Mouse (Mus musculus) mouse embryonic stem cell (cell line): ENCODE measurements around the gene Rhox2h.
"Not testable (repeated sequence)": the region's sequence is repeated elsewhere in the genome, so short reads cannot be mapped to it uniquely, and the experiment has no call there.

Experiments
- in situ Hi-C, 2 experiments: fragments of 300-500 bp; cut with MboI; formaldehyde crosslinking; loops; 1 replicate in 1 of 2; 3 replicates in 1 of 2; pipeline ENCODE4 v1.14.3; 2019 to 2020; ENCODE audit warnings: low sequenced_read_pairs in 2 of 2, low pct_unique_long_range_greater_than_20kb in 1 of 2, mixed read lengths in 1 of 2; ENCODE audit not compliant: unreplicated experiment in 1 of 2

Rhox2h gene

DNA sequence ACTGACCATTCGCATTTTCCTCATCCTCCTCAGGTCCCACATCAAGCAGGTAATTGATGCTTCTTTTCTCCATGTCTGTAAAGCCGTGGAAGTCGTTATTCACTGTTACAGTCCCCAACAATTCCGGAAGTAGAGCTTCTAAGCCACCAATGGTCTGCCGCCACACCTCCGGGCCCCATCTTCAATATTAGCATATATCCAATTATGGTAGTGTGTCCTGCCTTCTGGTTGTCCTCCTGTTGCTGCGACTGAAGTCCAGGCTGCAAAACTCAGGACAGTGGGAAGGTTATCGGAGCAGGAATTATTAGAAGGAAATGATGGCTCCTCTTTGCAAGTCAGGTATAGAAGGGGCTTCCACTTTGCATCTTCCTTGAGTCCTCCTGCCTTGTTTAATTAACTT lies at the start of gene Rhox2h:
Gene Rhox2h, minus strand, starts transcription at position 101 of the 400 bp plus-strand sequence.
- in situ Hi-C loops = not testable (repeated sequence)

DNA sequence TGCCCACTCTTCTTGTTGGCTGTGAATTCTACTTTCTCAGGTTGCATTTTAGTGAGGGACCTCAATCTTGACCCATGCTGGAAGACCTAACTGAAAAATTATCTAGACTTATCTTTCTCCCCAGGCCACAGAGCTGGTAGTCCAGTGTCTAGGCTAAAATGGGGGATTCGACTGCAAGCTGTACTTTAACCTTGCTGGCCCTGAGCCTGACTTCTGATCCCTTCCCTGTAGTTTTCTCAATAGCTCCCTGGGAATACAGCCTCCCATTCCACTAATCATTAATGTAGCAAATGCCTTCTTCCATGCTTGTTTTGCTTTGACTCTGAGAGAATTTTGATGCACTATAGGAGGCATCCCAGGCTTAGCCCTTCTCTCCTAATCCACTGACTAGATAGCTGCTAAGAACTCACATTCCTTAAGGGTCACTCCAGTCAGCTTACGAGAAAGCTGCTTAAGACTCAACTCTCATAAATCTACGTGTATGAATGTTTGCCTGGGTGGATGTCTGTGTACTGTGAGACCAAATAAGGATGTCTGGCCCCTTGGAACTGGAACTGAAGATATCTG lies 28.8 kb upstream of the Rhox2h start:
- in situ Hi-C loops = no loop called here

DNA sequence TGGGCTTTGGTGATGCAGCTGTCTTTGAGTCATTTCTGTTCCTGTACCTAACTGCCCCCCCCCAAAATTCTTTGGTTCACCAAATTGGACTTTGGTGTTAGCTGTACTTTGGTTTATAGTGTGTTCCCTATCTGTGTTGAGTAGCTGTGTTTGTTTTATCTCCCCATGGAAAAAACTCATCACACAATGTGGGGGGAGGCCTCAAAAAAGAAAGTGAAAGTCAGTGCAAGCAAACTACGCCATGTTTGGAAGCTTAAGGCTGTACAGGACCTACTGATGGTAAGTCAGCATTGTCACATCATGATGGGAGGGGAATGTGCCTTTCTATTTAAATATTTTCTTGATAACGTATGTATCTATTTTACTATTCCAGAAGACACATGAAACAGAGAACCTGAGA lies 19.2 kb upstream of the Rhox2h start:
- in situ Hi-C loops = no loop called here

DNA sequence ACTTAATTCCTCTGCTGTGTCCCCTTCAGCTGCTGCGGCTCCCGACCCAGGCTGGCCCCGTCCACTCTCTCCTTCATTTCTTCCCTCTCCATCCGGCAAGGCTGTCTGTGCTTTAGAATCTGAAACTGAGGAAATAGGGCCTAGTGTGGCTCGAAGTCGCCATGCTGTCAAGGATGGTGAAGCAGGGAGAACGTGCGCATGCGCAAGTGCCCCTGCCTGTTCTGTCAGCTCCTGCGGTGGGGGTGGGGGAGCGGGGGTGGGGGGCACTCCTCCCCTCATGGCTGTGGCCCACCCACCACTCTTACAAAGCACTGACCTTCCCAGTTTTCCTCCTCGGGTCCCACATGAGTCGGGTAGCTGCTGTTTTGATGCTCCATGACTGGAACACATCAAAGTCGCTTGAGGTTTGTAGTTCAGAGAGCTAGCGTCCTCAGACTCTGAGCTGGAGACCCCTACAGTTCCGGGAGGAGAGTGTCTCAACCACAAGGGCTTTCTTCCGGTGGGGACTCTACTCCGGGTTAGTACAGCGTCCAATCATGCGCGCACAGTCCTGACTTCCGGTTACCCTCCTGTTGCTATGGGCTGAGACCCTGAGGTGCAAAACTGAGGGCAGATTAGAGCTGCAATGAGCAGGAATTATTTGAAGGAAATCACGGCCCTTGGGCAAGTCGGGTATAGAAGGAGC lies 10.1 kb upstream of the Rhox2h start:
- in situ Hi-C loops = no loop called here

DNA sequence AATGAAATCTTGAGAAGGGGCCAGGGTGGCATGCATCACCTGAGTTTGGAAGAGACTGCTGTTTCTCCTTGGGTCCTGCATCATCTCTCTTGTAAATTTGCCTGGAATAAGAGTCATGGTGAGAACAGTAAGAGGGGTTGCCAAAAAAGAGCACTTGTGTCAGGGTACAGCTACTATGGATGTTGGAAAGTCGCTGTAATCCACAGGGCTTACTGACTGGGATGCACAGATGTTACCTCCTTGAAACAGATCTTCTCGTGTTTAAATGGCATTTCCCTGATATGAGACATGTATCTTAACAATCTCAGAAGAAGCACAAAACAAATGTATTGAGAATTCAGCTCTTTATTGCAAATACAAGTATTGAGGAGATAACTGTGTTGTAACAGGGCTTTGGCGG lies 4.4 kb downstream of the Rhox2h start, which contains the start of gene Rhox3h:
Gene Rhox3h, minus strand, starts transcription at position 101 of the 400 bp plus-strand sequence.
- in situ Hi-C loops = not testable (repeated sequence)

DNA sequence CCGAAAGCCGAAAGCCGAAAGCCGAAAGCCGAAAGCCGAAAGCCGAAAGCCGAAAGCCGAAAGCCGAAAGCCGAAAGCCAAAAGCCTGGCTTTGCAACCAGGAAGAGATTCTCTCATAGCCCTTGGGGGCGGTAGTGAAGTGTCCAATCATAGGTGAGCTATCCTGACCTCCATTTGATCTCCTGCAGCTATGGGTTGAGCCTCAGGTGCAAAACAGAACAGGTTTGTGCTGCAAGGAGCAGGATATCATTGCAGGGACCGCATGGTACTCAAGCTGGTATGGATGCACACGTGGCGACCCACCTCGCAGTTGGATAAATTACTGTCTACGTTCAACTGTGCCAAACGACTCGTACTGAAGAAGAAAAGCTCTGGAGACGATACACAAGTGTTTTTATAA lies 21.9 kb downstream of the Rhox2h start, which contains the start of gene Rhox4g:
Gene Rhox4g, minus strand, starts transcription at position 101 of the 400 bp plus-strand sequence.
- in situ Hi-C loops = not testable (repeated sequence)

DNA sequence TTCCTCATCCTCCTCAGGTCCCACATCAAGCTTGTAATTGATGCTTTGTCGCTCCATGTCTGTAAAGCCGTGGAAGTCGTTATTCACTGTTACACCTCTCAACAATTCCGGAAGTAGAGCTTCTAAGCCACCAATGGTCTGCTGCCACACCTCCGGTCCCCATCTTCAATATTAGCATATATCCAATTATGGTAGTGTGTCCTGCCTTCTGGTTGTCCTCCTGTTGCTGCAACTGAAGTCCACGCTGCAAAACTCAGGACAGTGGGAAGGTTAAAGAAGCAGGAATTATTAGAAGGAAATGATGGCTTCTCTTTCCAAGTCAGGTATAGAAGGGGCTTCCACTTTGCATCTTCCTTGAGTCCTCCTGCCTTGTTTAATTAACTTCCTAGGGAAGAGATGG lies 29.7 kb downstream of the Rhox2h start, which contains the start of gene Rhox2g:
Gene Rhox2g, minus strand, starts transcription at position 101 of the 400 bp plus-strand sequence.
- in situ Hi-C loops = not testable (repeated sequence)

DNA sequence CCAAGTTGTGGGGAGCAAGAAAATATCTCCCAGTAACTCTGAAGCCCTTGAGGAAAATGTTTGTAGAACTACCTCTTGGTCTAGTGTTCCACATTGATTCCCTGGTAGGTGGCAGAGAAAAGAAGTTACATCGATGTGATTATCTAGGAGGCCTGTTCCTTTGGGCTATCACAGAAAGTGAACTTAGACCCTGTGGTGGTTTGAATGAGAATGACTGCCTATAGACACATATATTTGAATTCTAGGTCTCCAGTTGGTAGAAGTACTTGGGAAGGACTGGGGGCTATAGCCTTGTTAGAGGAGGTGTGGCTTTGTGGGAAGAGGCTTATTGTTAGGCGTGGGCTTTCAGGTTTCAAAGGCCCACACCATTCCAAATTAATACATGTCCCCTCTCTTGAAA lies 44.6 kb downstream of the Rhox2h start, which contains the start of gene Rhox3g:
Gene Rhox3g, minus strand, starts transcription at position 101 of the 400 bp plus-strand sequence.
- in situ Hi-C loops = not testable (repeated sequence)
